Mouse (Mus musculus): ENCODE measurements around the gene 3830406C13Rik. TPM values are rescaled to one million over a fixed set of nuclear protein-coding genes. Genes with fewer than 3 reads are reported as not detected.

Gene 3830406C13Rik
- total RNA-seq, 2 experiments from 2014 or later: 17.1 to 20.1 TPM

GRCm38 (mm10) chr14:12341789-12342457, 58.0 kb downstream of the 3830406C13Rik start:
- DNase-seq (ENCODE audit: low spot score in 2 of 2): no peak

- DNase-seq (ENCODE audit: low spot score in 2 of 2): no peak
Observed at GRCm38 (mm10) chr14:12342458-12343131, 58.6 kb downstream of the 3830406C13Rik start.

DNA sequence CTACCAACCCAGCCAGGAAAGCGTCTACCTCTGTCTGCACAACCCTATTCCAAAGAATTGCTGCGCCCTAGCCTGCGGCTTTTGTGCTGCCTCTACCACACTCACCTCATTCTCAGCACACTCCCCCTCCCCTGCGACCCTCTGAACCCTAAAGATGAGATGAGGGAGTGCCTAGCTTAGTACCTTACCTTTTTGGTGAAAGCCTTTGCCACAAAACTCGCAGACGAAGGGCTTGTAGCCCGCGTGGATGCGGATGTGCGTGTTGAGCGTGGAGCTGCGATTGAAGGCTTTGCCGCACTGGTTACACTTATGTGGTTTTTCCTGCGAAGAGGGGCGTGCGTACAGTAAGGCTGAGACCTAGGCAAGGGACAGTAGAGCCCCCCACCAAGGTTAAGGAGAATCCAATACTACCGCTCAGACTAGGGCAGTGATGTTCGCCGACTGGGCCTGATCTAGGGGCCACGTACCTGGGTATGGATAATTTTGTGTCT, 59.5 kb downstream of the 3830406C13Rik start:
- no peak for DNase-seq (ENCODE audit: low spot score in 2 of 2)

GRCm38 (mm10) chr14:12344061-12344745, 60.2 kb downstream of the 3830406C13Rik start:
- no peak for DNase-seq (ENCODE audit: low spot score in 2 of 2)

DNA sequence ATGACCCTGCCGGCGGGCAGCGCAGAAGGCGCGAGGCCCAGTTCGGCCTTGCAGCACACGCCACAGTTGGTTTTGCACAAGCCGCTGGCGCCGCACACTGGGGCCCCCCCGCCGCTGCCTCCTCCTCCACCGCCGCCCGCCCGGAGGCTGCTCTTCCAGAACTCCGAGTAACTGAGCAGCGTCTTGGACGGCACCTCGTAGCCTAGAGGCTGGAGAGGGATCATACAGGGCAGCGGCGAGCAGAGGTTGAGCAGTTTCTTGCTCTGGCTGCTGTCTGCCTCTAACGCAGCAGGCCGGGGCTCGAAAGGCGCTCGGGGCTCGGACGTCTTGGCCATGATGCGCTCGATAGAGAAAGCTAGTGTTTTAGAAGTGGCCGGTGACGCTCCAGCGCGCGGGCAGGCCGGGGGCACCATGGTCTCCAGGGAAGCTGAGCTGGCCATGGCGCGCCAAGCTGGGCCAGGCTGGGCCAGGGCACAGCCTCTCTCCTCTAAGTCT, 60.8 kb downstream of the 3830406C13Rik start:
- DNase-seq (ENCODE audit: low spot score in 2 of 2): no peak

DNA sequence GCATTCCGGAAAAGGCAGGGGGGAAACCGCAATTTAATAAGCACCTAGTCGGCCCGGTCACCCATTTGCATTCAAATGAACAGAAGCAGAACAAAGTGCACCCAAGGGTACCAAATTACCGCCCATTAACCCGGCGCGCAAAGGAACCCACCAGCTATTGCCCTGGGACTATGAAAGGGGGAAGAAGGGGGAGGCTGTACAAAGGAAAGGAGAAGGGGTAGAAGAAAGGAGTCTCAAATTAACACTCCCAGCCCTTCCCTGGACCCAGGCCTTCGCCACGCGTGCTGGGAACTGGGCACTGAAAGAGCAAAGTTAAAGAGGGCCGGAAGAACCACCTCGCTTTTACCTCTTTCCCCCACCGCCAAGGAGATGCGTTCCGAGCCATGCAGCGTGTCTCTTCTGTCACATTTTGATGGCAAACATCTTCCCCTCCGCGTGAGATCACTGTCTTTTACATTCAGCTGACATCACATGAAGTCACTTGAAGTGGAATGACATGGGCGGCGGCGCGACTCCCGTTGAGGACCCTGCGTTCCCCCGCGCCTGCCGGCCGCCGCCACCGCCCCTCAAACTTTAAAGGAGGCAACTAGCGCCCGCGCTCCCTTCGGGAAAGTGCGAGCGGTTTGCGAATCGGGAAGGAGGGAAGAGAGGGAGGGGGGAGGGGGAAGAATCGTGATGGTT, 61.4 kb downstream of the 3830406C13Rik start:
- DNase-seq (ENCODE audit: low spot score in 2 of 2): no peak

DNA sequence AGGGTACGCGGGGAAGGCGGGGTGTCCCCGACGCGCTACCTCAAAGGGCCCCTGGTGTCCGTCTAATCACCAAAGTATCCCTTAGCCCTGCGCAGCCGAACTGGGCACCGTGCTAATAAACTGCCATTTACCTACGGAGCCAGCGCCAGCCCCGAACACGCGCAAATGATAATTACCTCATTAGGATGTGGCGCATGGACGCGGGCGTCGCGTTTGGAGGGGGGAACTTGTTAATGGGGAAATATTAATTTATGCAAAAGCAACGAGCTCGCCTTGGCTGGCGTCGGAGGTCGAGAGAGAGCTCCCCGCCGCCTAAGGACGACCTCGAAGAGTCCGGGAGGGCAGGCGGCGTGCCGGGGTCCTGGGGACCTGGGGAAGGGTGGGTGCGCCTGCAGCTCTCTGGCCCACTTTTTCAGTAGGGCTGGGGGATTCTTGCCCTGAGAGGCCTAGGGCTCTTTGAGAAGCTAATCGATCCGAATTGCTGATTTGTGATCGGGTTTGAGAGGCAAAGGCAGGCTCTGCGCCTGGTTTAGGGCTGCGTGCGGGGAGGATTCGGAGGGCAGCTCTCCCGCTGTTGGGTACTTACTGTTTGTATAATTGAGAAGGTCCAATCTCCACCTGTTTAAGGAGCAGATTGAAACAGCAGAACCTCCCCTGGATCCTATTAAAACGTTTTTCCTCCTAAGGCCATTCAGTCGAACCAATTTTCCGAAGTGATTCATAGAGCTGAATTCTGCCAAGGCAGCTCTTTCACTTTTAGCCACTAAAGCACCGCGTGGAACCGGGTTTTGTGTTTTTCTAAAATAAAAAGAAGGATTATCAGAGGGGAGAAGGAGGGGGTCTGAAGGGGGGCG, 62.3 kb downstream of the 3830406C13Rik start:
- DNase-seq (ENCODE audit: low spot score in 2 of 2): no peak

- no peak for DNase-seq (ENCODE audit: low spot score in 2 of 2)
Observed at GRCm38 (mm10) chr14:12346865-12347600, 63.1 kb downstream of the 3830406C13Rik start.

- DNase-seq (ENCODE audit: low spot score in 2 of 2): no peak
Observed at GRCm38 (mm10) chr14:12348089-12348488, 64.1 kb downstream of the 3830406C13Rik start, which contains the start of gene Fezf2. TSS of gene Fezf2 (minus strand) at chr14:12348189.

- no peak for DNase-seq (ENCODE audit: low spot score in 2 of 2)
Observed at GRCm38 (mm10) chr14:12349334-12350090, 65.5 kb downstream of the 3830406C13Rik start.

DNA sequence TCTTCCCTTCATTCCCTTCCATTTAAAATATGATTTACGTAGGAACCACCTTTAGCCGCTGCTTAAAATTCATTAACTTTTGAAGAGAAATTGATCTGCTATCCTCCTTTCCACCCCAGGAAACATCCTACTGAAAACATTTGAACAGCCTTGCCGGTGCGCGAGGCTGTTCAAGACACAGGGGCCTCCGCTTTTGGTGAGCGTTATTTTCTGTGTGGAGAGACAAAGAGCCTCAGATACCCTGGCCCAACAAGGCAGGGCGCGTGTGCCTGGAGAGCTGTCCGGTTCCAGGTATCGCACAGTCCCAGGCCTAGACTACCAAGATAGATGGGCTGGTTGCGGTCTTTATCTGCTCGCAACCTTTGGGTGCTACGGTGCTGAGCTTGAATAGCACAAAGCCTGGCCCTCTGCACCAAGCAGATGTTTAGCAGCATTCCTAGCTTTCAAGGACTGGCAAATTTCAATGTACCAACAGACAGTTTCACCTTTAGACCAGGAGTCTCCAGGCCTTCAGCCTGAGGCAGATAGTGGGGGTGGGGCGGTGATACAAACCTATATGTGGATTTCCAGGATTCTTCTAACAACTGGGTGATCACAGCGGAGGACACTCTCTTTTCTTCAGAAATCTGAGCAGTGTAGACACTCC, 66.4 kb downstream of the 3830406C13Rik start:
- DNase-seq (ENCODE audit: low spot score in 2 of 2): no peak

Other genes with a start within 250 kb of the 3830406C13Rik start
- under 1 TPM in 1 of 2 experiments, not detected in 1; 0.10 TPM for gene Gm49355, start 197 bp upstream of the 3830406C13Rik start, total RNA-seq (2021)
- gene Fezf2, start 64.0 kb downstream of the 3830406C13Rik start, total RNA-seq (2021): not detected